Mouse (Mus musculus) natural killer cell, adult 2 months (primary cell): Measurements from ENCODE around the gene Zfp786.
A peak's percentile ranks its signal among the peaks of the same experiment; 100 is the strongest.
"Not testable (repeated sequence)": the region's sequence is repeated elsewhere in the genome, so short reads cannot be mapped to it uniquely, and the experiment has no call there.

Experiments used
- DNase-seq, 2 experiments: peaks; one replicate each; pipeline ENCODE4 v3.0.0; 2022; ENCODE audit warnings: low spot score in 2 of 2

The Zfp786 gene

GRCm38 (mm10) chr6:47781091-47781968 lies 49.3 kb downstream of the Zfp786 start:
- peak; percentile 66 to 73 for DNase-seq

GRCm38 (mm10) chr6:47780576-47781013 lies 50.1 kb downstream of the Zfp786 start:
- DNase-seq, result no peak

- peak in 1 of 2 experiments; percentile 40 for DNase-seq
These were observed 58.9 kb downstream of the Zfp786 start for GRCm38 (mm10) chr6:47771760-47772159.

GRCm38 (mm10) chr6:47771113-47771512 lies 59.6 kb downstream of the Zfp786 start:
- not testable (repeated sequence) for DNase-seq

GRCm38 (mm10) chr6:47769861-47770260 lies 60.8 kb downstream of the Zfp786 start:
- DNase-seq, result not testable (repeated sequence)
